Mouse (Mus musculus): Measurements from ENCODE around the gene Spata48. TPM values are rescaled to one million over a fixed set of nuclear protein-coding genes. Genes with fewer than 3 reads are reported as not detected.
A peak's percentile ranks its signal among the peaks of the same experiment; 100 is the strongest.

Gene Spata48
- total RNA-seq, 2 experiments from 2014 or later: 0.84 to 1.8 TPM

GRCm38 (mm10) chr11:11530126-11530525 lies 68.2 kb downstream of the Spata48 start:
- no peak for DNase-seq (ENCODE audit: low spot score in 2 of 2)

DNA sequence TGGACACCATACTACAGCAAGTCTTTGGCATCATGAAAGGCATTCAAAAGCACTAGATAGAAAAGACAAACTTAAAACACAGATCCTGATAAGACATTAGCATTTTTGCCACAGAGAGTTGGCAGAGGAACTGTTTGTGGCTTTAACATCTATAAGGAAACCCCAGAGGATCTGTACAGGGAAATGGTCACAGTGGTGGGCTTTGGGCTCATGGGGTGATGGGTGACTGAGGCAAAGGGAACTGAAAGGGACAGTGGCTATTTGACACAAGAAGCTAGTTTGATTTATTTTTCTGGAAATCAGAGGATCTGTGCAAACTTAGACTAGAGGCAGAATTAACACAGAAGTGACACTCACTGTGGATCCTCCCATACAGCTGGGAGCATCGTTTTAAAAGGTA lies 74.4 kb downstream of the Spata48 start:
- no peak for DNase-seq (ENCODE audit: low spot score in 2 of 2)

GRCm38 (mm10) chr11:11545948-11546347 lies 84.1 kb downstream of the Spata48 start:
- DNase-seq (ENCODE audit: low spot score in 2 of 2): no peak

DNA sequence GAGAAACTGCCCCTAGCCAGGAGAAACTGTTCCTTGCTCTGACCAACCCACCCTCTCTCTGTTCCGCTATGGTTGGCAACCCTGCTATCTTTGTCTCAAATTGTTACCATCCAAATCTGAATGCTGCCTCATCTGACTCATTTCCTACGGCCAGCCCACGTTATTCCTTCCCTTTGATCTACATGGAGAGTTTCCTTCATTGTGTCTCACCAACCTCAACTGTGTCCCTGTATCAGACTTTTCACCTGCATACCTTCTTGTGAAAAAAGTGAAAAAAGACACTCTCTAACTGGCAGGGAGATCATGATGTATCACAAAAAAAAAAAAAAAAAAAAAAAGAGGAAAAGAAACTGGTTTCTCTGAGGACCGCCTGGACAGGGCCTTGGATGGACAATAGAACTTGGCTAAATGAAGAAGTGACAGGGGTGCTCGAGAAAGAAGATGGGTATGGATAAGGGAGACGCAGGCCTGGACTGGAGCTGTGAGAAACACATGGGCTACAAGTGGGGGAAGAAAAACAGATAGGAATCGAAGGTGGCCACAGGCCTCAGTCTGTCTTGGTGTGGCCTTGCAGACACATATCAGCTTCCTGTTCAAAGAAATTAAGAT lies 85.1 kb downstream of the Spata48 start:
- no peak for DNase-seq (ENCODE audit: low spot score in 2 of 2)

DNA sequence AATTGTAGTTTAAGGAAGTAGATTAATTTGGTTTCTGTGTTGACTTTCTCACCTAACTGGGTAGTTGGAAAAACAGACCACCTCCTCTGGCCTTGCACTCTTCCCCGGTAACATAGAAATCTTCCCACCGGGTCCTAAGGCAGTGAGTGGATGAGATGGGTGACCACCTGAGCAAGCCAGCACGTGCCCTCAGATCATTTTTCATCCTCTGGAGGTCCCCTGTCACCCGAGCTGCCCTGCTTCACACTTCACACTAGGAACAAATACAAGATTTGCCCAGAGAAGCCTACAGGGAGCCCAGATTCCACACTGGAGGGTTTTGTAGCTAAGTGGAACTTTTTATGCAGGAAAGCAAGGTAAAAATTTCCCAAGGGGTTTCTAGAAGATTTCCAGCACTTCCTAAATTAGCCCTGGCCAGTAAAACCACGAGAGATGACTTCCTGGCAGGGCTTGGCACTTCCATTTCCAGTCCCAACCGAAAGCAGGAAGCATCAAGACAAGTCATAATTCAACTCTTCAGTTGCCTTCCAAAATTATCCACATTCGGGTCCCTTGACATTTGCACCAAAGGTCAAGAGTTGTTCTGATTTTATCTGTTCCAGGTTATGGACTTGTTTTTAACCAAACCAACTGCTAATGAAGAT lies 85.8 kb downstream of the Spata48 start:
- DNase-seq (ENCODE audit: low spot score in 2 of 2): no peak

GRCm38 (mm10) chr11:11555563-11555962 lies 93.7 kb downstream of the Spata48 start:
- no peak for DNase-seq (ENCODE audit: low spot score in 2 of 2)

GRCm38 (mm10) chr11:11556186-11556585 lies 94.3 kb downstream of the Spata48 start:
- no peak for DNase-seq (ENCODE audit: low spot score in 2 of 2)

DNA sequence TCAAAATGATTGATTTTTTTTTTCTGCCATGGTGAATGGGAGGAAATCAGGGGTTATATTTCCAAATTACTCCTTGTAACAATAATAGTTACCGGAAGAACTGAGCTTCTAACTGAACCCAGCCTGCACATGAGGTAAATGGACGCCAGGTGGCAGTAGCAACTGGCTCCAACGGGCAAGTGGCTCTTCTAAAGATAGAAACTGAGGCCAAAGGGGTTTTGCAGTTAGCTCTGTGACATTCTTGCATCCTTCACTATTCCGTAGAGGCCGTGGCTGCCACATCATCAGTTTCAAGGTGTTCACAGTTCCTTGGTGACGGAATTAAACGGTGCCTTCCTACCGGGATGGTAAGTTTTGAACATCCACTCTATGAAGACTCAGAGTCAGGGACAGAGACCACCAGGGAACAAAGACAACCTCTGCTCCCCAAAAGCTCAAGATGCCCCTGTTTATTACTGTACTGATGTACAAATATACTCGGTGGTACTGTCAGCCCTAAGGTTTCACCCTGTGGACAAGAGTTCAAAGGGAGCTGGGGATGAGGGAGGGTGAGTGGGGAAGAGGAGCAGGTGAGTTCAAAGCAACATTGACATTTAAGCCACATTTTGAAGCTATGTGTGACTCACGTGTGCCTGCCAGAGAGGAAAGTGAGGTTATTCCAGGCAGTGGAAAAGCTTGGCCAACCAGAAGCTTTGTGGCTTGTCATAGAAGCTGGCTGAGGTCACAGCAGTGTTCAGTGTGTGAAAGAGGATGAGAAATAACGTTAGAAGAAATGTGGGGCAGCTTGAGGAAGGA lies 95.5 kb downstream of the Spata48 start:
- peak; percentile 28 to 56 for DNase-seq (ENCODE audit: low spot score in 2 of 2)

- no peak for DNase-seq (ENCODE audit: low spot score in 2 of 2)
These were observed 96.8 kb downstream of the Spata48 start for GRCm38 (mm10) chr11:11558662-11559061.

GRCm38 (mm10) chr11:11559099-11559686 lies 97.3 kb downstream of the Spata48 start:
- no peak for DNase-seq (ENCODE audit: low spot score in 2 of 2)

GRCm38 (mm10) chr11:11561118-11561517 lies 99.2 kb downstream of the Spata48 start:
- DNase-seq (ENCODE audit: low spot score in 2 of 2): no peak

DNA sequence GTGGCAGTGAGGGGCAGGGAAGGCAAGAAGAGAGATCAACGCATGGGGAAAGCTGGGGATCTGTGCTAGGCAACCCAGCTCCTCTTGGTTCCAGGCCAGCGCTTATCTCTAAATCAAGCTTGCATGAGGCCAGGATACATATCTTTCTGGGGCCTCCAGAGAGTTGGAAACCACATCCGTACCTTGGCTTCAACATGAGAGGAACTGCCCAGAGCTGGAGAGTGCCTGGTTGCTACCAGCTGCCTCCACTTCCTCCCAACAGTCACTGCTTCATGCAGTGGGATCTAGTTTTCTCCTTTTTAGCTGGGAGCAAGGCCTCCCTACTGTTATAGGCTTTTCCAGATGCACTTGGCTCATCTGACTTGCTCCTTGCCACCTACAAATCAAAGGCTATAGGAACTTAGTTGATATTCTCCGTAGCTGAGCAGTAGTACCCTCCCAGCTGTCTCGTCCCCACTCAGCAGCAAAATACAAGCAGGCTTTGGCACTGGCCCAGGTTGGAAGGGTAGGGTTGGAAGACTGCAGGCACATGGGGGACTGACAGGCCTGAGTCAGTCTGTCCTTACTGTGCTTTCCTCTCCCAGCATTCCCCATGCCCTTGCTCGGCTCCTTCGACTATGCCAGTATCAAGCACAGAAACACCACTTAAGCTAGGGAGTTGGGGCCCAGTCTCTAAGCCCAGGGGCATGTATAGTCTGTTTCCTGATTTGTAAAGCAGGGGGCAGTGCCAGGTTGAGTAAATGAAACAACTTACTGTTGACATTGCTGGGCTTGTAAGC lies 102.6 kb downstream of the Spata48 start:
- no peak for DNase-seq (ENCODE audit: low spot score in 2 of 2)

Other genes starting within 250 kb of the Spata48 start
- gene Zpbp, start 314 bp downstream of the Spata48 start, total RNA-seq (2021): 1 to 10 TPM; 1.1 to 1.3 TPM
- not detected for gene 4930512M02Rik, start 165.7 kb downstream of the Spata48 start, total RNA-seq (2021)
- gene Ikzf1, start 222.9 kb downstream of the Spata48 start, total RNA-seq (2021): 1 to 10 TPM; 1.9 to 2.9 TPM